Mouse (Mus musculus): ENCODE measurements at regions not wholly inside any gene's neighbourhood (a gene's known extent, or its start where the extent isn't known, plus 50 kb on each side); places are given as distances from the start of the nearest gene placed in this dataset.

DNA sequence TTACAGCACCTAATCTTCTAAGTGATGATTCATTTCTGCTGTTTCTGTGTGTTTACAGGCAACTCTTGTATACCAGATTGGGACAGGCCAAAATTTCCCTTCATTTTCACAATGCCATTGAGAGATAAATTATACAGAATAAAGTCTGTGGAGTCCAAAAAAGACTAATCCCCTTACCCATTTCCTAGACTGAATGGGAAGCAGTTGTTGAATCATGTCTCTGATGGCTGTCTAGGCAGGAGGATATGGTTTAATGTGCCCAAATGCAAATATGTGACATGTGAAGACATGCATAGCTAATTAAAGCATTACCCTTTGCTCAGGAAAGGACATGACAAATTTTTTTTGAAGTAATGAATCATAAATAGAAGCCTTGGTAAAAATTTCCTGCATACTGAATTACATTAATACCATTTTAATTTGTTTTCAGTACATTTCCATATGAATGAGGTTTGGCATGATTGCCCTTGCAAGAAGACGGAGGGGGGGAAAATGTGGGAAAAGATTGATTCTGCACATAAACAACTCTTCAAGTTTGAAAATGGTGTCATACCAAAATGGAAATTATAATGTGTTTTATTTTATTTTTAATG, 518.1 kb upstream of the Flrt2 start:
- 74% methylated on average over 1 of the region's 1 CpGs for WGBS

DNA sequence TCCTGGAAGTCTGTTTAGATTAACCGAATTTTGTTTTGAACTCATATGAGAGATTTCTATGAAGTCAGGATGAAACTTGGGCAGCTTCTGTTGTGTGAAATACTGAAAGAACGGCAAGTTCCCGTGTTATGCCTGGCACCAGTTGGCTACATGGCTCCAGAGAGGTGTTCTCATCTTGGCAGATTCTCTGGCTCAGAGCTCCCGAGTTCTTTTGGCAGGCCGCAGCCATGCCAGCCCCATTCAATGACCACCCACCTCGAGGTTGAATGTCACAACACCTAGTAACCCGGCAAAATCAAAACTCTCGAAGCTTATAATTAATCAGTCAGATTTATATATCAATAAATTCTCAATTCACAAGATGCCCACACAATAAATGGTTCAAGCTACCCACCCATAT, 489.5 kb upstream of the Flrt2 start:
- no peak overlapping the region for H3K4me2 ChIP-seq (ENCODE audit: low read depth, low read length)
- no peaks in the 10 kb centered on the region for H3K27me3 ChIP-seq (ENCODE audit: control insufficient read depth, insufficient read depth, low read depth, low read length)
- no peaks in the 10 kb centered on the region for H3K9me3 ChIP-seq (ENCODE audit: control insufficient read depth, low read length)
- ATAC-seq (ENCODE audit: low read depth): no peak
- no peak overlapping the region for H3K27ac ChIP-seq (ENCODE audit: low read length)
- no peaks in the 10 kb centered on the region for H3K36me3 ChIP-seq (ENCODE audit: control insufficient read depth, insufficient read depth, low read length)
- H3K9ac ChIP-seq (ENCODE audit: low read length): no peak overlapping the region
- H3K4me1 ChIP-seq (replicated peaks; ENCODE audit: control insufficient read depth, insufficient read depth, low read length): no peaks in the 10 kb centered on the region
- 86% methylated on average over 8 of the region's 8 CpGs for WGBS
- H3K4me3 ChIP-seq (ENCODE audit: low read length): no peak overlapping the region

More for the DNA sequence above, 518.1 kb upstream of the Flrt2 start:
- no peaks in the 10 kb centered on the region for H3K4me1 ChIP-seq (replicated peaks; ENCODE audit: control insufficient read depth, insufficient read depth, low read length)
- H3K9me3 ChIP-seq (ENCODE audit: control insufficient read depth, low read length): no peaks in the 10 kb centered on the region
- no peak overlapping the region for H3K4me3 ChIP-seq (ENCODE audit: low read length)
- H3K27me3 ChIP-seq (ENCODE audit: control insufficient read depth, insufficient read depth, low read depth, low read length): no peaks in the 10 kb centered on the region
- H3K9ac ChIP-seq (ENCODE audit: low read length): no peak overlapping the region
- no peaks in the 10 kb centered on the region for H3K36me3 ChIP-seq (ENCODE audit: control insufficient read depth, insufficient read depth, low read length)
- H3K27ac ChIP-seq (ENCODE audit: low read length): no peak overlapping the region
- no peak for ATAC-seq (ENCODE audit: low read depth)
- no peak overlapping the region for H3K4me2 ChIP-seq (ENCODE audit: low read depth, low read length)

GRCm38 (mm10) chr12:95205081-95205480, 486.9 kb upstream of the Flrt2 start:
- no peak for ATAC-seq (ENCODE audit: low read depth)
- WGBS: 77% methylated on average over 3 of the region's 3 CpGs
- Histone ChIP-seq H3K9ac (ENCODE audit: low read length) (no peak overlapping the region), H3K9me3 (ENCODE audit: control insufficient read depth, low read length) (no peaks in the 10 kb centered on the region), H3K27me3 (ENCODE audit: control insufficient read depth, insufficient read depth, low read depth, low read length) (no peaks in the 10 kb centered on the region), H3K4me2 (ENCODE audit: low read depth, low read length) (no peak overlapping the region), H3K4me3 (ENCODE audit: low read length) (no peak overlapping the region), H3K36me3 (ENCODE audit: control insufficient read depth, insufficient read depth, low read length) (no peaks in the 10 kb centered on the region), H3K4me1 (replicated peaks; ENCODE audit: control insufficient read depth, insufficient read depth, low read length) (no peaks in the 10 kb centered on the region), H3K27ac (ENCODE audit: low read length) (no peak overlapping the region)

- no peak overlapping the region for H3K9ac ChIP-seq (ENCODE audit: low read length)
- H3K27ac ChIP-seq (ENCODE audit: low read length): no peak overlapping the region
- no peaks in the 10 kb centered on the region for H3K36me3 ChIP-seq (ENCODE audit: control insufficient read depth, insufficient read depth, low read length)
- no peaks in the 10 kb centered on the region for H3K9me3 ChIP-seq (ENCODE audit: control insufficient read depth, low read length)
- 9% methylated on average over 3 of the region's 3 CpGs for WGBS
- no peak for ATAC-seq (ENCODE audit: low read depth)
- H3K27me3 ChIP-seq (ENCODE audit: control insufficient read depth, insufficient read depth, low read depth, low read length): no peaks in the 10 kb centered on the region
- H3K4me2 ChIP-seq (ENCODE audit: low read depth, low read length): no peak overlapping the region
- no peaks in the 10 kb centered on the region for H3K4me1 ChIP-seq (replicated peaks; ENCODE audit: control insufficient read depth, insufficient read depth, low read length)
- no peak overlapping the region for H3K4me3 ChIP-seq (ENCODE audit: low read length)
Observed at GRCm38 (mm10) chr12:95239158-95239779, 452.8 kb upstream of the Flrt2 start.

- ATAC-seq (ENCODE audit: low read depth): peak; percentile 45; the same call in 1 of the 2 replicates
- 24% methylated on average over 3 of the region's 3 CpGs for WGBS
Observed at GRCm38 (mm10) chr12:95267187-95267586, 424.8 kb upstream of the Flrt2 start.

DNA sequence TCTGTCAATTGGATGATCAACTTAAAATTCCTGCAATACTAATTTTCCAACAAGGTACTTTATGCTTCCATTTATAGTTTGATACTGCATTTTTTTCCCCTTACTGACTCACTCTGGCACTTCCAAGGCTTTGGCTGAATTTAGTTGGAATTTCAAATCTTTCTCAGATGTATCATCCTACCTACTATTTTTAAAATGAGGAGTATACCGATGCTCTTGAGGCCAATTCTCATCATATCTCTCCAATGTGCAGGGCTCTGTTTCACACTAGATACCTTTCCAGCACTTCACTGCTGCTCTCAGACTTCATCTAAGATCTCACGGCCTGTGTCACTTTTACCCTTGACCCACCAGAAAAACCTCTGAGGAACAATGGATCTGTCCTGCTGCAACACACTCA, 386.6 kb upstream of the Flrt2 start:
- no peaks in the 10 kb centered on the region for H3K27me3 ChIP-seq (ENCODE audit: control insufficient read depth, insufficient read depth, low read depth, low read length)
- 74% methylated on average over 2 of the region's 2 CpGs for WGBS

More at GRCm38 (mm10) chr12:95267187-95267586, 424.8 kb upstream of the Flrt2 start:
- Histone ChIP-seq H3K4me2 (ENCODE audit: low read depth, low read length) (no peak overlapping the region), H3K4me1 (replicated peaks; ENCODE audit: control insufficient read depth, insufficient read depth, low read length) (no peaks in the 10 kb centered on the region), H3K36me3 (ENCODE audit: control insufficient read depth, insufficient read depth, low read length) (no peaks in the 10 kb centered on the region), H3K27ac (ENCODE audit: low read length) (no peak overlapping the region), H3K4me3 (ENCODE audit: low read length) (no peak overlapping the region), H3K9me3 (ENCODE audit: control insufficient read depth, low read length) (no peaks in the 10 kb centered on the region; the same call in 1 of the 2 replicates), H3K27me3 (ENCODE audit: control insufficient read depth, insufficient read depth, low read depth, low read length) (no peaks in the 10 kb centered on the region), H3K9ac (ENCODE audit: low read length) (no peak overlapping the region)

DNA sequence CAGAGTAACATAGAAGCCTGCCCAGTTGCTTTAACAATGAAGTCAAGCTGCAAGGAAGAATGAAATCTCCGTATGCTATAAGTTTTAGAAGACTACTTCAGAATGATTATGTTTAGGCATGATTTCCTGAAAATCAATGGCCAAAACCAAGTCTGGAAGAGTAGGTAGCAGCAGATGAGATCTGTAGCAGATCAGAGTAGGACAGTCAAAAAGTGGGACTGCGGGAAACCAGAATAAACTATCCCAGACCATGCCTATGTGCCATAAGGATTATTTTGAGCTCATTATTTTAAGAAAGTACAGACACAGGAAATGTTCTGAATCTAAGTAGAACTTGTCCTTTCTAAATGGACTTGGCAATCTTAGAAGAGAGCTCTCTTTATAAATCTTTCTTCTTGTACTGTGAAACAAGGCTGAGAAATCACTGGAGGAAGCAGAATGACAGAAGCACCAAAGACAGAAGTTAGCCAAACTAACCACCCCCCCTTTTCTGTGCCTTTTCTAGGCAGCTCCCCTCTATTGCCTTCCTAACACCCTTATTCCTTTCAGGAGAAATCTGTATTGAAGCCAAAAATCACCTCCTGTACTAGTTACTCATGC, 376.8 kb upstream of the Flrt2 start:
- H3K27ac ChIP-seq (ENCODE audit: low read length): no peak overlapping the region
- ATAC-seq (ENCODE audit: low read depth): no peak
- no peak overlapping the region for H3K4me2 ChIP-seq (ENCODE audit: low read depth, low read length)
- no peak overlapping the region for H3K4me3 ChIP-seq (ENCODE audit: low read length)
- H3K4me1 ChIP-seq (replicated peaks; ENCODE audit: control insufficient read depth, insufficient read depth, low read length): no peaks in the 10 kb centered on the region
- no peak overlapping the region for H3K9ac ChIP-seq (ENCODE audit: low read length)
- H3K9me3 ChIP-seq (ENCODE audit: control insufficient read depth, low read length): no peaks in the 10 kb centered on the region
- H3K27me3 ChIP-seq (ENCODE audit: control insufficient read depth, insufficient read depth, low read depth, low read length): no peaks in the 10 kb centered on the region
- no peaks in the 10 kb centered on the region for H3K36me3 ChIP-seq (ENCODE audit: control insufficient read depth, insufficient read depth, low read length)
- WGBS: 81% methylated on average over 2 of the region's 2 CpGs

More for the DNA sequence above, 386.6 kb upstream of the Flrt2 start:
- H3K4me3 ChIP-seq (ENCODE audit: low read length): no peak overlapping the region
- H3K36me3 ChIP-seq (ENCODE audit: control insufficient read depth, insufficient read depth, low read length): no peaks in the 10 kb centered on the region
- no peaks in the 10 kb centered on the region for H3K4me1 ChIP-seq (replicated peaks; ENCODE audit: control insufficient read depth, insufficient read depth, low read length)
- no peak overlapping the region for H3K27ac ChIP-seq (ENCODE audit: low read length)
- no peaks in the 10 kb centered on the region for H3K9me3 ChIP-seq (ENCODE audit: control insufficient read depth, low read length)
- H3K9ac ChIP-seq (ENCODE audit: low read length): no peak overlapping the region
- ATAC-seq (ENCODE audit: low read depth): no peak
- H3K4me2 ChIP-seq (ENCODE audit: low read depth, low read length): no peak overlapping the region

GRCm38 (mm10) chr12:95316820-95317219, 375.2 kb upstream of the Flrt2 start:
- Histone ChIP-seq H3K27ac (ENCODE audit: low read length) (no peak overlapping the region), H3K4me3 (ENCODE audit: low read length) (no peak overlapping the region), H3K27me3 (ENCODE audit: control insufficient read depth, insufficient read depth, low read depth, low read length) (no peaks in the 10 kb centered on the region), H3K4me2 (ENCODE audit: low read depth, low read length) (no peak overlapping the region), H3K9ac (ENCODE audit: low read length) (no peak overlapping the region), H3K4me1 (replicated peaks; ENCODE audit: control insufficient read depth, insufficient read depth, low read length) (no peaks in the 10 kb centered on the region), H3K9me3 (ENCODE audit: control insufficient read depth, low read length) (no peaks in the 10 kb centered on the region), H3K36me3 (ENCODE audit: control insufficient read depth, insufficient read depth, low read length) (no peaks in the 10 kb centered on the region)
- 43% methylated on average over 1 of the region's 1 CpGs for WGBS
- no peak for ATAC-seq (ENCODE audit: low read depth)

- ATAC-seq (ENCODE audit: low read depth): no peak
- WGBS: 83% methylated on average over 3 of the region's 3 CpGs
- Histone ChIP-seq H3K27me3 (ENCODE audit: control insufficient read depth, insufficient read depth, low read depth, low read length) (no peaks in the 10 kb centered on the region), H3K36me3 (ENCODE audit: control insufficient read depth, insufficient read depth, low read length) (no peaks in the 10 kb centered on the region), H3K4me2 (ENCODE audit: low read depth, low read length) (no peak overlapping the region), H3K27ac (ENCODE audit: low read length) (no peak overlapping the region), H3K4me3 (ENCODE audit: low read length) (no peak overlapping the region), H3K9ac (ENCODE audit: low read length) (no peak overlapping the region), H3K4me1 (replicated peaks; ENCODE audit: control insufficient read depth, insufficient read depth, low read length) (no peaks in the 10 kb centered on the region), H3K9me3 (ENCODE audit: control insufficient read depth, low read length) (no peaks in the 10 kb centered on the region)
Observed at GRCm38 (mm10) chr12:95321693-95322092, 370.3 kb upstream of the Flrt2 start.
